Comparison of ENCODE assay signal across 8 mouse cellular contexts in the genomic region with DNA sequence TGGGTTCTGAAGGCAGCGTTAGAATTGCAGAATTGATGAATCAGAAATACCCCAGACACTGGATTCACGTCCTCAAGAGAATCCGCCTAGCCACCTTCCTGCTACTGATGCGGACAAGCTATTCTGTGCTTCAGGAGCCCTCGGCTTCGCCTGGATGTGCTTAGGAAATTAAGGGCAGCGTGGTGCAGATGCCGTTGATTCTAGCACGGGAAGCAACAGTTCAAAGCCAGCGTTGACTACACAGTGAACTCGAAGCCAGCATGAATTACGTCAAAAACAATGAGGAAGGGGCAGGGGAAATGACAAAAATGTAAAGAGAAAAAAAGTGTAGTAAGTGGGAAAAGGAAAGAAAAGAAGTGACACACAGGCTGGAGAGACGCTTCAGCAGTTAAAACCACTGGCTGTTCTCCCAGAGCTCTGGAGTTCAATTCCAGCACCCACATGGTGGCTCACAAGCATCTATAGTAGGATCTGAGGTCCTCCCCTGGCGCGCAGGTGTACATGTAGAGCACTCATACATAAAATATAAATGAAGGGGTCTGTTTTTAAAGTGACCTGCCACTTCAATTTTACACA. TPM values are rescaled to one million over a fixed set of nuclear protein-coding genes. Genes with fewer than 3 reads are reported as not detected.
DNase-seq lines count a peak whose midpoint lies in the region; ATAC-seq and TF ChIP-seq lines count a peak whose summit lies in the region.

A gene (plus strand): TSS at position 541 of the 576 bp plus-strand sequence.

- ATAC-seq in hindbrain, postnatal 0 days, result no peak

- peak within 1 kb of the TSS; percentile 80 for H3K9ac ChIP-seq in hindbrain, postnatal 0 days (replicated peaks; ENCODE audit: low read length)

- peaks cover 44% of the 10 kb centered on the region for H3K79me2 ChIP-seq in macrophage (ENCODE audit: inconsistent target)

- H3K4me3 ChIP-seq in gastrocnemius, adult 2 months, result peak within 1 kb of the TSS; percentile 80
- H3K4me3 ChIP-seq in hindbrain, postnatal 0 days (ENCODE audit: low read length), result peak within 1 kb of the TSS; percentile 83
- peak within 1 kb of the TSS; percentile 82 for H3K4me3 ChIP-seq in macrophage (ENCODE audit: inconsistent target)

- intact Hi-C loops in gastrocnemius, adult 2 months (cut with DNase I), result no loop called here

- H3K27ac ChIP-seq in gastrocnemius, adult 2 months, result peak within 1 kb of the TSS; percentile 94
- peak within 1 kb of the TSS; percentile 83 for H3K27ac ChIP-seq in hindbrain, postnatal 0 days
- H3K27ac ChIP-seq in macrophage, result peak within 1 kb of the TSS; percentile 72

- WGBS in hindbrain, postnatal 0 days, result 12% methylated on average over 15 of the region's 15 CpGs
- WGBS in macrophage (ENCODE audit: missing documents), result 16% methylated on average over 15 of the region's 15 CpGs

- no peaks in the 10 kb centered on the region for H3K9me3 ChIP-seq in hindbrain, postnatal 0 days (ENCODE audit: low read length)

- DNase-seq in layer of hippocampus, adult 8-10 months (ENCODE audit: low spot score in 2 of 2), result no peak
- no peak for DNase-seq in layer of hippocampus, adult 9-10 months (ENCODE audit: low spot score)
- no peak for DNase-seq in adrenal gland, adult 8-10 months
- DNase-seq in gastrocnemius, adult 2 months, result peak; percentile 22
- DNase-seq in hindbrain, postnatal 0 days (ENCODE audit: low spot score), result peak; percentile 9
- DNase-seq in cerebellum, adult 9-10 months, result no peak
- DNase-seq in c-Kit-positive CD71-positive TER-119-positive erythroid progenitor cells, embryonic 14.5 days (ENCODE audit: low spot score), result no peak

- H3K4me1 ChIP-seq in hindbrain, postnatal 0 days (ENCODE audit: insufficient read depth, low read length), result peaks cover 20% of the 10 kb centered on the region; the same call in 1 of the 2 replicates

- no peak for TF ChIP-seq CTCF in gastrocnemius, adult 2 months (IDR thresholded peaks at IDR 0.05)
- TF ChIP-seq CTCF in hindbrain, postnatal 0 days (IDR thresholded peaks at IDR 0.05; ENCODE audit: low read depth), result no peak

- no peaks in the 10 kb centered on the region for H3K36me3 ChIP-seq in hindbrain, postnatal 0 days (ENCODE audit: insufficient read depth, low read length)
- H3K36me3 ChIP-seq in macrophage (ENCODE audit: inconsistent target), result no peaks in the 10 kb centered on the region

- H3K4me2 ChIP-seq in hindbrain, postnatal 0 days (ENCODE audit: low read depth, low read length), result peak within 1 kb of the TSS; percentile 87

- H3K27me3 ChIP-seq in hindbrain, postnatal 0 days (ENCODE audit: insufficient read depth, low read length), result no peaks in the 10 kb centered on the region

RNA-seq across cellular contexts. Expression of the gene that starts here (rescaled TPM):
- 10 to 100 TPM; 44.1 to 77.4 (median 71.6) TPM for total RNA-seq in layer of hippocampus, adult 8-10 months (2022)
- total RNA-seq in adrenal gland, adult 8-10 months (2022), result 100 to 1,000 TPM; 115 to 403 (median 241) TPM
- total RNA-seq in gastrocnemius, adult 2 months (2021), result 10 to 100 TPM; 23.3 to 37.8 TPM
- 45.1 and 48.1 TPM in 2 replicates for total RNA-seq in hindbrain, postnatal 0 days (2014; rRNA removed)
- polyA plus RNA-seq in hindbrain, postnatal 0 days (2015; fragmentation: Nextera tagmentation; extraction: Ambion mirVana), result 278 and 289 TPM in 2 replicates
- 10 to 100 TPM in 4 of 26 experiments, 1 to 10 TPM in 21, not detected in 1; 1.5 to 20.4 (median 5.9) TPM for total RNA-seq in macrophage (2018; cell fraction: chromatin; rRNA removed)
- 10 to 100 TPM; 17.6 to 37.9 (median 25.2) TPM for total RNA-seq in macrophage (2018; cell fraction: cytosol; rRNA removed)
- 10 to 100 TPM in 6 of 26 experiments, 1 to 10 TPM in 20; 4.5 to 22.3 (median 8.0) TPM for total RNA-seq in macrophage (2018; cell fraction: nucleus; rRNA removed)
- polyA plus RNA-seq in macrophage (2018), result 12.5 to 46.1 TPM (median 31.1 TPM) in 3 replicates

Comparison
In these comparisons a context has a peak if more than half of its experiments do, and no peak if none do; other contexts are left out.
1. DNase-seq: peak in gastrocnemius, adult 2 months (single experiment) and hindbrain, postnatal 0 days (single experiment); none in layer of hippocampus, adult 8-10 months (0 of 2), layer of hippocampus, adult 9-10 months (single experiment), adrenal gland, adult 8-10 months (single experiment), cerebellum, adult 9-10 months (single experiment) and c-Kit-positive CD71-positive TER-119-positive erythroid progenitor cells, embryonic 14.5 days (single experiment).
2. Peak in every context shown above with its lines, with median percentiles within 50 percentile points of each other: H3K27ac ChIP-seq and H3K4me3 ChIP-seq.